Mouse (Mus musculus): ENCODE results near the gene Six1. TPM values are rescaled to one million over a fixed set of nuclear protein-coding genes. Genes with fewer than 3 reads are reported as not detected.
A peak's percentile ranks its signal among the peaks of the same experiment; 100 is the strongest.

The Six1 gene
- polyA plus RNA-seq (2012): 9.8 and 11.0 TPM in 2 replicates

GRCm38 (mm10) chr12:73053668-73054241 lies at the start of gene Six1:
Gene Six1 (minus strand): TSS chr12:73053887.
- no peak for TF ChIP-seq GATA1 (IDR thresholded peaks at IDR 0.05; ENCODE audit: low read length)

DNA sequence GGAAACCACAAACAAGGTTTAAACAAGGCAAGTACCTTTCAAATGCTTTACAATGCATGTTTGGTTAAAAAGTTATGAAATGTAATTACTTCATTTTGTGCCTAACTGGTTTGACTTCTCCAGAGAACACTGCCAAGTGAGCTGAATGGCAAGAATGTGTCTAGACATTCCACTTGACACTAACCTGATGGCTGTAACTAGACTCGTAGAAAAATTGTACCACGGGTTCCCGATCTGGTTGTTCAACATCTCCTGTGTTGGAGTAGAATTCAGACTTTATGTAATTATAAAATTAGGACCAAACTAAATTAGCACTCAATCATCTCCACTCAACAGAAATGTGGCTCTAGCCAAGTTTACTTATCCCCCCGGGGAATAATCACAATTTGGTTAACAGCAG lies 44.9 kb upstream of the Six1 start:
- TF ChIP-seq GATA1 (IDR thresholded peaks at IDR 0.05; ENCODE audit: low read length): no peak

DNA sequence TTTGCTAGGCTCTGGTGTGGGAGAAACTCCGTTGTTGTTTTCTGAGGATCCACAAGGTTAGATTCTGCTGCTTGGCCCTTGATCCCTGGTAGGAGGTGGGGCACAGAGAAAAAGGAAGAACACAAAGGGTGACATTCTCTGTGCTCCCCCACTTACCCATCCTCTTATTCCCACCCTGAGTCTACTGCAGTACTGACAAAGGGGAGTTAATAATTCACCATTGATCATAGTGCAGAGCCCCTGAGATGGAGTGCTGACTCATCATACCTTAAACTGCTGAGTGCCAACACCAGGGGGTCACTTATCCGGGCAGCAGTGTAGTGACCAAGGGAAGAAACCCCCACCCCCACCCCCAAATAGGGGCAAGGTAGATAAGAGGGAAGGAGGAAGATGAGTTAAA lies 40.9 kb upstream of the Six1 start:
- no peak for TF ChIP-seq GATA1 (IDR thresholded peaks at IDR 0.05; ENCODE audit: low read length)

DNA sequence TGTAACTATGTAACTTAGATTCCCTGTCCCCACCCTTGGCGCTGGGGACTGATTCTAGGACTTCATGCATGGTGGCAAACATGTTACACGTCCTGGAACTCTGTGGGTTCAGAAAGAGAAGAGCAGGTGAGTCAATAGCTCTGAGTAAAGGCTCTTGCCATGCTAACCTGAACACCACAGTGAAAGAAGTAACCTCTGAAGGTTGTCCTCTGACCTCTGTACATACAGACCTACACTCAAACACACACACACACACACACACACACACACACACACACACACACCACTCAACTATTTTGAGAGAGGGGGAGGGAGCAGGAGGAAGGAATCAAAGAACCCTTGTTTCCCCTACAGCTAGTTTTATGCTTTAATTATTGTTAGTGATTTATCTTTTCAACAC lies 40.5 kb upstream of the Six1 start:
- no peak for TF ChIP-seq GATA1 (IDR thresholded peaks at IDR 0.05; ENCODE audit: low read length)

DNA sequence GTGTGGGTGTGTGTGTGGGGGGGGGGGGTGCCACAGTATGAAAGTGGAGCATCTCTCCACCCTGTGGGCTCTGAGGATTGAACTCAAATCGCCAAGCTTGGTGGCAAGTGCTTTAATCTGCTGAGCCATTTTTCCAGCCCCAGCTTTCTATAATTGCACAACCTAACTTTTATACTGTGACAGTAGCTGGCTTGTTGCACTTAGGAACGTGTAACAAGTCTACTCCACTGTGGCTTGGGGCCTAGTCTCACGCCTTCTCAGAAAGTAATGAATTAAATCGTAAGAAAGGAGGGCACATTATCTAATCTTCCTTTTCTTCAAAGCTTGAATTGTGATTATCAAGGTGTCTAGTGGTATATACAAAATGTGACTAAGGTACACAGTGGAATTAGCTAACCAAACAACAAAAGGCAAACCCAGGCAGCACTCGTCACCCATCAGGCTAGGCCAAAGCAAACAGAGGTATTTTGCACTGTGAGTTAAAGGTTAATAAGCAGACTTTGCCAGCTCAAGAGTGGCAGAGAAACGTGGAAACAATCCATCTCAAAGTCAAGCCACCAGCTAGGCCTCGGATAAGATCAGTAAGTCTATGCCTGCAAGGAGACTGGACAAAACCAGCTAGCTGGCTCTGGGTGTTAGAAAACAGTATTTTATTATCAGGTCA lies 37.1 kb upstream of the Six1 start:
- no peak for TF ChIP-seq GATA1 (IDR thresholded peaks at IDR 0.05; ENCODE audit: low read length)

- peak; percentile 20 for TF ChIP-seq GATA1 (IDR thresholded peaks at IDR 0.05; ENCODE audit: low read length)
Measured at GRCm38 (mm10) chr12:73088911-73089310, 35.2 kb upstream of the Six1 start.

DNA sequence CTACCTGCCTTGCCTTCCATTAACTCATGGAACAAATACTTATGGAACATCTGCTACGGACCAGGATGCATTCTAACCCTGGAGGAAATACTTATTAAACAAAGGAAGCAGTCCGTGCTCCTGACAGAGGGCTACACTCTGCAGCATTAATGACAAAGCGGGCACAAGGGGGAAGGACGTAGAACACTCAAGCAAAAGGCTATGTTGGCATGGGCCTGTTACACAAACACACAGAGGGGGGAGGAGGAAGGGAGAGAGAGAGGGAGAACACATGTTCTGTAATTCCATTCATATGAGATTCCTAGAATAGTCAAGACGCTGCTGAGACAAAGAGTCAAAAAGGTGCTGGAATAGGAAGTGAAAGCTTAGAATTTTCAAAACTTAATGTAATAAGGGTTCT lies 34.8 kb upstream of the Six1 start:
- no peak for TF ChIP-seq GATA1 (IDR thresholded peaks at IDR 0.05; ENCODE audit: low read length)

DNA sequence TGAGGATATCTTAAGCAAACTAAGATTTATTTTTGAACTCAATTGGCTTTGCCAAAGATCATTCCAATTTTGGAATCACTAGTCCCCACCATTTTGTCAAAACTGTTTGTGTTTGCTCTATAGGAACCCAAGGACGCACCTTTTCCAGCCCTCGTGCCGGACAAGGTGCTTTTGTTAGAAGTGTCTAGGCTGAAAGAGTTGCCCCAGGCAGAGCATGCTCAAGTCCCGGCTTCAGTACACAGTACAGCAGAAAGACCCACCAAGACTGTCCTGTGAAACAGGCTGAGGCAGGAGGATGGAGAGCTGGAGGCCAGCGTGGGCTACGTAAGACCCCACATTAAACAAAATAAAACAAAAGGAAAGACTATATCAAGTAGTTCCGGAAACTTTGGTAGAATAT lies 33.4 kb upstream of the Six1 start:
- TF ChIP-seq GATA1 (IDR thresholded peaks at IDR 0.05; ENCODE audit: low read length): no peak

DNA sequence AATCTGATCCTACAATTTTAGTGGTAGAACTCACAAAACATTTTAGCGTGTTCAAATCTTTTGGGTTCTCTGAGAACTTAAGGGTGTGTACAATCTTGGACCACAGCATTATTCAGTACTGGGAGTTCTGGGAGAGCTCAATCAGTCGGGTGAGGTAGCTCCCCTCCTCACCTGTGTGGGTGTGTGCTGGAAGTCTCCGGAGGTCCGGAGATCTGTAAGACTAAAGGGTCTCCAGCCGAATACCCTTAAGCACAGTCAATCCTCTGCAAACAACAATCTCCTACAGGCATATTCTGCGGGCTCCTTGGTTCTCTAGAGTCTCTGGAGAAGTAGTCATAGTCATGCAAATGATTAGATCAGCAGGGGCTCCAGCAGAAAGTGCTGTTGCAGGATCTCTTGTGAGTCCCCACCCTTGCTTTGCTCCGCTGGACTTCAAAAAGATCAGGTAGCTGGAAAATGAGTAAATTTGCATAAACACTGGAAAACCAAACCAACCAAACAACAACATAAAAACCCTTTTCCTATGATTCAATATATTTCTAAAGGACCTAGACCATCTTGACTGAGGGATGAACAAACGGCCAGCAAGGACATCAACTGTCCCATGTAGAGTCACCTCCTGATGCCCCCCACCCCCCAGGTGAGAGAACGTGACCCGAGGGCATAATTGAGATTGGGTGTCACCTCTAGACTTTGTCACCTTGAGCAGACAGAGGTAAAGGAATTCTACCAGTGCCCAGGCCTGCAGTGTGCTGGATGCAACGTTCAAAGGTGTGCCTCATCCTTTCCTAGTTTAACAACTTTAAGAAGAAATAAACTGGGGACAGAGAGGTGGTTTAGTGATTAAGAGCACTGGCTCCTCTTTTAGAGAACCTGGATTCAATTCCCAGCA lies 32.3 kb upstream of the Six1 start:
- no peak for TF ChIP-seq GATA1 (IDR thresholded peaks at IDR 0.05; ENCODE audit: low read length)

DNA sequence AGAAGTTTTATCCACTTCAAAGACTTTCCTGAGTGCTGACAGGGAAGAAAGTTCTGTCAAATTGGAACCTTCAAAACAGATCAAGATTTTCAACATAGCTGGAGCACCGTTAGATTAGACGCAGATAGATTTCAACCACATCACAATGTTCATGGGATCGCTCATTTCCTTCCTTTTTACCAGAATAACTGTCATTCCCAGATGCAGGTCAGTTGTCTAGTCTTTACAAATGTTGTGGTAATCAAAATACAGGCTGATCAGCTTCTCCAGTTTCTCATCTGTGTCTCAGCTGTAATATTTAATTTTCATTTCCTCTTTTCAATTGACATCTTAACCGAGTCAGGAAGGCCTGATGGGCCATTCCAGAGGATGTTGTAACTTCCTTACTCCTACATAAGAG lies 30.1 kb upstream of the Six1 start:
- TF ChIP-seq GATA1 (IDR thresholded peaks at IDR 0.05; ENCODE audit: low read length): no peak

DNA sequence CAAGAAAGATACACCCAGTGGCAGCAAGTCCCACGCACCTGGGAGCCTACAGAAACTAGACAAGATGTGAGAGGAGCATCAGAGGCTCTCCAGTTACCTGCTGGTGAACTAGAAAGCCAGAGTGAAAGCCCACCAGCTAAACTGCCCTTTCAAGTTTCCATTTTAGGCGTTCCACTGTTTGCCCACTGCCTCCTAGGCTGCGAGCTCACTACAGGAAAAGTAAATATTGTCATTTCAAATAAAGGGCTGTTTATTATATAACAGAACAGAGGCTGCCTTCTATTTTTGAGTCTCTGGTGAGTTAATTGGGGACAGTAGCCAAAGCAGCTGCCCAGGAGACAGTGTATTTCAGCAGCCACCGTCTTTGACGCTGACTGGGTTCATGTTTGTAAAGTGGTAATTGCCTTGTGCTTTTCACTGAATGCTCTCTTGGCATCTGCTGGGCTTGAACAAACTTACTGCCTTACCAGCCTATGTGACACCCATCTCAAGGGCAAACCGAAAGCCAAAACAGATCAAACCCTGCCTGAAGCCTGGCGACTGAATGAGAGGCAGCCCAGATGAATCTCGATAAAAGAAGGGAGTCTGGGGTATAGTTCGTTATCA lies 7.2 kb upstream of the Six1 start:
- TF ChIP-seq GATA1 (IDR thresholded peaks at IDR 0.05; ENCODE audit: low read length): no peak

- TF ChIP-seq GATA1 (IDR thresholded peaks at IDR 0.05; ENCODE audit: low read length): no peak
Measured at GRCm38 (mm10) chr12:73057492-73057891, 3.8 kb upstream of the Six1 start.

- no peak for TF ChIP-seq GATA1 (IDR thresholded peaks at IDR 0.05; ENCODE audit: low read length)
Measured at GRCm38 (mm10) chr12:73055451-73055850, 1.8 kb upstream of the Six1 start.

- no peak for TF ChIP-seq GATA1 (IDR thresholded peaks at IDR 0.05; ENCODE audit: low read length)
Measured at GRCm38 (mm10) chr12:73054576-73055185, 994 bp upstream of the Six1 start.

Data from G1E-ER4 (cell line).